Mouse (Mus musculus): Measurements from ENCODE around the gene Sox13. TPM values are rescaled to one million over a fixed set of nuclear protein-coding genes. Genes with fewer than 3 reads are reported as not detected.

The Sox13 gene
- polyA plus RNA-seq, 1 experiment, result 5.7 TPM

DNA sequence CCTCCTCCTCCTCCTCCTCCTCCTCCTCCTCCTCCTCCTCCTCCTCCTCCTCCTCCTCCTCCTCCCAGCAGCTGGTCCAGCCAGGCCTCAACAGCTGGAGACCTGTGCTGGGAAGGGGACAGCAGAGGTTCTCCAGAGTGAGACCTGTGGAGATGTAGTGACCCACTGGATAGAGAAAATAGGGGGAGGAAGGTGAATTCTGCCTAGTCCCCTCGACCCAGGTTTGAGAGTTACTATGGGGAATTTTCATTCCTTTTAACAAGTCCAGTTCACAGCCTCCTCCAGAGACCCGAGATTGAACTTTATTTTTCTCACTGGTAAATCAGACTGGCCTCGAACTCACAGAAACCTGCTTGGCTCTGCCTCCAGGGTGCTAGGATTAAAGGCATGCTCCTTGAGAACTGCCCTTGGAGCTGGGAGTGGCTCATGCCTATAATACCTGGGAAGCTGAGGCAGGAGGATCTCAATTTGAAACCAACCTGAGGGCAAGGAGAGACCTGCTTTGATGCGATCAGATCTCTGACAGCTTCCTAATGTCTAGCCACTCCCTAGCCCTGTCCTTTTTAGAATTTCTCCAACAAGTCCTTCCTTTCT is 467 bp upstream of the Sox13 start:
- TF ChIP-seq POLR2A (IDR thresholded peaks at IDR 0.05; ENCODE audit: control insufficient read depth, low read depth, low read length), result no peak
- no peak overlapping the region for H3K4me3 ChIP-seq (ENCODE audit: control insufficient read depth, low read depth, low read length)
- no peaks in the 10 kb centered on the region for H3K36me3 ChIP-seq (ENCODE audit: control insufficient read depth, insufficient read depth, low read length)
- no peaks in the 10 kb centered on the region; the same call in 1 of the 2 replicates for H3K27me3 ChIP-seq (ENCODE audit: control insufficient read depth, insufficient read depth, low read length)
- H3K27ac ChIP-seq (ENCODE audit: control insufficient read depth, insufficient read depth, low read depth, low read length), result no peak overlapping the region
- H3K4me1 ChIP-seq (ENCODE audit: control insufficient read depth, insufficient read depth, low read length), result peaks cover 18% of the 10 kb centered on the region

DNA sequence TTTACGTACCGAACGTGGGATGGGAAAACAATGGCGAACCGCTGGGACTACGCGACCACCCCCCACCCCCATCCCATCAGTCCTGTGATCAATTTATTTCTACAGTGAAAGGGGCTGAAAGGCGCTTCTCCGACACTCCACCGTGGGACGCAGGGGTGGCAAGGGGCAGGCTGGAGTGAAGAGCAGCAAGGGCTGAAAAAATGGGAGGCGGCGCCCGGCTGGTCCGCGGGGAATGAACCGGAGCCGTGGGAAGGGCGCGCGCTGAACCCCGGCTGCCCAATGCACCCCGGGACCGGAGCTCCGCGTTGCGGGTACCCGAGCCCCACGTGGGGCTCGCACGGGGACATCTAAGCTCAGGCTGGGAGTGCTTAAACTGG is 1.0 kb downstream of the Sox13 start:
- Histone ChIP-seq H3K27ac (ENCODE audit: control insufficient read depth, insufficient read depth, low read depth, low read length) (peak overlapping the region; percentile 7; the same call in 1 of the 2 replicates), H3K4me3 (ENCODE audit: control insufficient read depth, low read depth, low read length) (peak overlapping the region; percentile 78), H3K4me1 (ENCODE audit: control insufficient read depth, insufficient read depth, low read length) (peaks cover 21% of the 10 kb centered on the region), H3K36me3 (ENCODE audit: control insufficient read depth, insufficient read depth, low read length) (no peaks in the 10 kb centered on the region), H3K27me3 (ENCODE audit: control insufficient read depth, insufficient read depth, low read length) (no peaks in the 10 kb centered on the region; the same call in 1 of the 2 replicates)
- TF ChIP-seq CTCF (IDR thresholded peaks at IDR 0.05; ENCODE audit: control insufficient read depth, insufficient read depth, insufficient replicate concordance, low read depth, low read length), result no peak
- TF ChIP-seq POLR2A (IDR thresholded peaks at IDR 0.05; ENCODE audit: control insufficient read depth, low read depth, low read length), result no peak

DNA sequence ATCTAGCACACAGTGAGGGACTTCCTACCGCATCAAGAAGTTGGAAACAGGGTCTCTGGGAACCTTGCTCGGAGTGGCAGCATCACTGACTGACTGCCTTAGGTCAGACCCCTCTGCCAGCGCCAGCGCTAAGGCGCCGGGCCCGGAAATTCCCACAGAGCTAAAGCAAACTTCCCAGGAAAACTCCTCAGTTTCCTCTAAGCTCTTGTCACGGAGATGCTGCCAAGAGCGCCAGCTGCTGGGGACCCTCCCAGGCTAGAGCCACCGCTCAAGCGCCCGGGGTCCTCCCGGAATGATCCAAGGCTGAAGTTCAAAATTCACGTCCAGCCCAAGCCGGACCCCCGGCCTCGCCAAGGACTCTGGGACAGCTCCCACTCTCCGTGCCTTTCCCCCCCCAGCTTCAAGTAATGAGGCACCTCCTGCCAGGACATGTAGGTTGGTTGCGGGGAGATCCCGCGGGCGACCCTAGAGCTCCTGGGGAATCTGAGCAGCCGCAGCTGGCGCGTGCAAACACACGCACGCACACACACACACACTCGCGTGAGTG is 1.5 kb downstream of the Sox13 start:
- 0 out of 2 replicates have a peak, but pooled peaks have one; percentile 20 for TF ChIP-seq POLR2A (IDR thresholded peaks at IDR 0.05; ENCODE audit: control insufficient read depth, low read depth, low read length)
- no peak for TF ChIP-seq CTCF (IDR thresholded peaks at IDR 0.05; ENCODE audit: control insufficient read depth, insufficient read depth, insufficient replicate concordance, low read depth, low read length)
- H3K27me3 ChIP-seq (ENCODE audit: control insufficient read depth, insufficient read depth, low read length), result no peaks in the 10 kb centered on the region; the same call in 1 of the 2 replicates
- peaks cover 24% of the 10 kb centered on the region for H3K4me1 ChIP-seq (ENCODE audit: control insufficient read depth, insufficient read depth, low read length)
- H3K36me3 ChIP-seq (ENCODE audit: control insufficient read depth, insufficient read depth, low read length), result no peaks in the 10 kb centered on the region
- H3K4me3 ChIP-seq (ENCODE audit: control insufficient read depth, low read depth, low read length), result peak overlapping the region; percentile 78
- H3K27ac ChIP-seq (ENCODE audit: control insufficient read depth, insufficient read depth, low read depth, low read length), result peak overlapping the region; percentile 7; the same call in 1 of the 2 replicates

- no peaks in the 10 kb centered on the region for H3K36me3 ChIP-seq (ENCODE audit: control insufficient read depth, insufficient read depth, low read length)
- H3K4me3 ChIP-seq (ENCODE audit: control insufficient read depth, low read depth, low read length), result peak overlapping the region; percentile 78; the same call in 1 of the 2 replicates
- TF ChIP-seq POLR2A (IDR thresholded peaks at IDR 0.05; ENCODE audit: control insufficient read depth, low read depth, low read length) (no peak), CTCF (IDR thresholded peaks at IDR 0.05; ENCODE audit: control insufficient read depth, insufficient read depth, insufficient replicate concordance, low read depth, low read length) (no peak)
- H3K27ac ChIP-seq (ENCODE audit: control insufficient read depth, insufficient read depth, low read depth, low read length), result no peak overlapping the region
- no peaks in the 10 kb centered on the region; the same call in 1 of the 2 replicates for H3K27me3 ChIP-seq (ENCODE audit: control insufficient read depth, insufficient read depth, low read length)
- peaks cover 26% of the 10 kb centered on the region for H3K4me1 ChIP-seq (ENCODE audit: control insufficient read depth, insufficient read depth, low read length)
Measured at GRCm38 (mm10) chr1:133421975-133422570, 2.1 kb downstream of the Sox13 start.

DNA sequence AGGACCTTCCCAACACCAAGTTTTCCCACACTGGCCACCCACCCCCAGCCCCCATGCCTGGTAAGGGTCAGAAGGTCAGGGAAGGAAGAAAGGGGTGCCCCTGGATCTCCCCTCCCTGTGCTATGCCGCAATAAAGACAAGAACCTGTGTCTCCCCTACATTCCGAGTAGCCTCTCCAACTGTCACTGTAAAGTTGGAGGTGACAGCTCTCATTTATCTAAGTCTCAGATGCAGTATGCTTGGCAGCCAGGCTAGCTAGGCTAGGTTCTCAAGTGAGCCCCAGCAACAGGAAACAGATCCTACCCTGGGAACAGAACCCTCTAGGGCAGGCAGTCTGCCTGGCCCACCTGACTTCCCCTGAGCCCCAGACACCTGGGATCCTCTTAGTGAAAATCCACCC is 3.1 kb downstream of the Sox13 start:
- Histone ChIP-seq H3K4me3 (ENCODE audit: control insufficient read depth, low read depth, low read length) (no peak overlapping the region), H3K4me1 (ENCODE audit: control insufficient read depth, insufficient read depth, low read length) (peaks cover 27% of the 10 kb centered on the region), H3K36me3 (ENCODE audit: control insufficient read depth, insufficient read depth, low read length) (no peaks in the 10 kb centered on the region), H3K27ac (ENCODE audit: control insufficient read depth, insufficient read depth, low read depth, low read length) (no peak overlapping the region), H3K27me3 (ENCODE audit: control insufficient read depth, insufficient read depth, low read length) (no peaks in the 10 kb centered on the region; the same call in 1 of the 2 replicates)
- no peak for TF ChIP-seq CTCF (IDR thresholded peaks at IDR 0.05; ENCODE audit: control insufficient read depth, insufficient read depth, insufficient replicate concordance, low read depth, low read length)
- TF ChIP-seq POLR2A (IDR thresholded peaks at IDR 0.05; ENCODE audit: control insufficient read depth, low read depth, low read length), result no peak

GRCm38 (mm10) chr1:133420491-133420890 is 3.7 kb downstream of the Sox13 start:
- Histone ChIP-seq H3K36me3 (ENCODE audit: control insufficient read depth, insufficient read depth, low read length) (no peaks in the 10 kb centered on the region), H3K27ac (ENCODE audit: control insufficient read depth, insufficient read depth, low read depth, low read length) (no peak overlapping the region), H3K27me3 (ENCODE audit: control insufficient read depth, insufficient read depth, low read length) (no peaks in the 10 kb centered on the region; the same call in 1 of the 2 replicates), H3K4me1 (ENCODE audit: control insufficient read depth, insufficient read depth, low read length) (peaks cover 27% of the 10 kb centered on the region), H3K4me3 (ENCODE audit: control insufficient read depth, low read depth, low read length) (no peak overlapping the region)
- TF ChIP-seq CTCF (IDR thresholded peaks at IDR 0.05; ENCODE audit: control insufficient read depth, insufficient read depth, insufficient replicate concordance, low read depth, low read length) (no peak), POLR2A (IDR thresholded peaks at IDR 0.05; ENCODE audit: control insufficient read depth, low read depth, low read length) (no peak)

DNA sequence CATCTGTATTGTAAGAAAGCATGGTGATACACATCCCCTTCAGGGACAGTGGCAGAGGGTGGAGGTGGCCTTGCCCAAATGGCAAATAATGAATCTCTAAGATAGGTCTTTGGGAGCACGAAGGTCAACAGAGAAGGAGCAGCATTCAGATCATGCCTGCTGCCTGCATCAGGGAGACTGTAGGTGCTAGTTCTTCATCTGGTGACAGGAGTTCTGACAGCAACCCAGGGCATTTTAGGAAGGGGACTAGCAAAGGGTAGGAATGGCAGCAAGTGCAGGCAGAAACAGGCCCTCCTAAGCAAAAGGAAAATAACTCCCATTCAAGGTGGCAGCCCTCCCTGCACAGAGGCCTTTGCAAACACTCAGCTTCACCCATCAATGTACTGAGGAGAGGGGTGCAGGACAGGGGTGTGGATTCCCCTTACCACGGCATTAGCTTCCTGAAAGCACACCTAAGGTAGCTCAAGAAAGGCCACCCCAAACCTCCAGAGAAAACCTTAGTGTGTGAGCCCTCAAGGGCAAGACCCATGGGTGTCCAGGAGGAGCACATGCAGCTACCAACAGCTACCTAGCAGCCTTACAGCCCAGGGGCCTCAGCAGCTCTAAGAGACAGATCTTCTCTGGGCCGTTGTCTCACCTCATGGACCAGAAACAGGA is 4.9 kb downstream of the Sox13 start:
- H3K27me3 ChIP-seq (ENCODE audit: control insufficient read depth, insufficient read depth, low read length), result no peaks in the 10 kb centered on the region; the same call in 1 of the 2 replicates
- no peak overlapping the region for H3K27ac ChIP-seq (ENCODE audit: control insufficient read depth, insufficient read depth, low read depth, low read length)
- peaks cover 27% of the 10 kb centered on the region for H3K4me1 ChIP-seq (ENCODE audit: control insufficient read depth, insufficient read depth, low read length)
- H3K4me3 ChIP-seq (ENCODE audit: control insufficient read depth, low read depth, low read length), result no peak overlapping the region
- no peaks in the 10 kb centered on the region for H3K36me3 ChIP-seq (ENCODE audit: control insufficient read depth, insufficient read depth, low read length)
- no peak for TF ChIP-seq CTCF (IDR thresholded peaks at IDR 0.05; ENCODE audit: control insufficient read depth, insufficient read depth, insufficient replicate concordance, low read depth, low read length)
- no peak for TF ChIP-seq POLR2A (IDR thresholded peaks at IDR 0.05; ENCODE audit: control insufficient read depth, low read depth, low read length)

All from testis, adult 2 months (tissue).